17 mouse cellular contexts compared by ENCODE assay signal in the genomic region with DNA sequence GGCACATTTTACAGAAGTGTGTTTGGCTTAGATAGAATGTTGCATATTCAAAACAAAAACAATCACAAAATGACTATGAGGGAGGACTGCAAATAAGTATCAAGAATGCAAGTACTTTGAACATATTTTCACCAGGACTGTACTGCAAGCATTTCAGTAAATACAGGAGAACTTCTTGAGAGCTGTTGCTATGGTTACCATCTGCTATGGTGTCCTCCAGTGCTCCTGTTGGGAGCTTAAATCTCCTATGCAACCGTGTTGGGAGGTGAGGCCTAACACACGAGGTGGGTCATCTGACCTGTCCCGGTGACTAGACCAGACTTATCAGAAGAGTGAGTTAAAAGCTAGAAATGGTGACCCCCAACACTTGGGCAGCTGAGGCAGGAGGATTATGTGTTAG.
DNase-seq lines count a peak whose midpoint lies in the region; ATAC-seq lines count a peak whose summit lies in the region.
"Had no signal": no experiment of that assay in that cellular context is flagged by ENCODE, and none has a peak within 500 bp of the region (broad histone marks: within the 10 kb centered on the region; RNA-seq: fewer than 3 reads in every experiment).

No protein-coding gene starts in this region.

- ATAC-seq in embryonic facial prominence, embryonic 12.5 days (ENCODE audit: insufficient number of reproducible peaks, insufficient read depth, low FRiP score, low TSS enrichment) = peak; percentile 41; the same call in 1 of the 2 replicates
- no peak for ATAC-seq in hindbrain, embryonic 11.5 days (ENCODE audit: low FRiP score)
- peak; percentile 52; the same call in 1 of the 2 replicates for ATAC-seq in lung, embryonic 15.5 days (ENCODE audit: borderline replicate concordance, extremely low read depth, low FRiP score, low TSS enrichment)
- ATAC-seq: CD4-positive, CD25-positive, alpha-beta regulatory T cell, adult 4 months had no signal

- DNase-seq in embryonic facial prominence, embryonic 10.5 days (ENCODE audit: low spot score) = no peak
- no peak for DNase-seq in hindbrain, embryonic 10.5 days (ENCODE audit: low spot score)
- no peak for DNase-seq in hindbrain, embryonic 11.5 days (ENCODE audit: low spot score)
- no peak for DNase-seq in lung, postnatal 14 days
- peak; percentile 42 for DNase-seq in R1 (ENCODE audit: low read depth, low spot score)
- no peak for DNase-seq in yolk sac, embryonic 10.5 days (ENCODE audit: low spot score)
- DNase-seq: adrenal gland, postnatal 14 days; cerebellum, adult 11-12 months; cerebellum, postnatal 25 days; kidney, adult 11 months; right cerebral cortex, postnatal 4 days had no signal

- no peak overlapping the region for H3K4me3 ChIP-seq in embryonic facial prominence, embryonic 12.5 days
- no peak overlapping the region for H3K4me3 ChIP-seq in embryonic facial prominence, embryonic 10.5 days
- H3K4me3 ChIP-seq in hindbrain, embryonic 10.5 days = no peak overlapping the region
- no peak overlapping the region for H3K4me3 ChIP-seq in hindbrain, embryonic 11.5 days (ENCODE audit: low read depth, low read length)
- no peak overlapping the region for H3K4me3 ChIP-seq in lung, embryonic 15.5 days
- H3K4me3 ChIP-seq: heart, embryonic 10.5 days; neural tube, embryonic 12.5 days had no signal

- no peak overlapping the region for H3K27ac ChIP-seq in embryonic facial prominence, embryonic 12.5 days
- no peak overlapping the region for H3K27ac ChIP-seq in embryonic facial prominence, embryonic 10.5 days (replicated peaks)
- H3K27ac ChIP-seq in hindbrain, embryonic 10.5 days = peak overlapping the region; percentile 62
- H3K27ac ChIP-seq in hindbrain, embryonic 11.5 days (ENCODE audit: low read depth, low read length) = no peak overlapping the region
- no peak overlapping the region for H3K27ac ChIP-seq in lung, embryonic 15.5 days
- H3K27ac ChIP-seq: heart, embryonic 10.5 days; liver, embryonic 14.5 days; neural tube, embryonic 12.5 days had no signal

- H3K9ac ChIP-seq in embryonic facial prominence, embryonic 12.5 days = no peak overlapping the region
- no peak overlapping the region for H3K9ac ChIP-seq in hindbrain, embryonic 11.5 days (ENCODE audit: low read depth, low read length)
- H3K9ac ChIP-seq in lung, embryonic 15.5 days = no peak overlapping the region
- H3K9ac ChIP-seq: liver, embryonic 14.5 days; neural tube, embryonic 12.5 days had no signal

- no peaks in the 10 kb centered on the region for H3K9me3 ChIP-seq in embryonic facial prominence, embryonic 12.5 days
- H3K9me3 ChIP-seq in embryonic facial prominence, embryonic 10.5 days = no peaks in the 10 kb centered on the region
- H3K9me3 ChIP-seq in hindbrain, embryonic 10.5 days = no peaks in the 10 kb centered on the region
- H3K9me3 ChIP-seq in hindbrain, embryonic 11.5 days (ENCODE audit: control insufficient read depth, low read length) = no peaks in the 10 kb centered on the region
- H3K9me3 ChIP-seq in lung, embryonic 15.5 days = no peaks in the 10 kb centered on the region
- H3K9me3 ChIP-seq: heart, embryonic 10.5 days; neural tube, embryonic 12.5 days had no signal

- H3K4me1 ChIP-seq in embryonic facial prominence, embryonic 12.5 days = peaks cover 4% of the 10 kb centered on the region; the same call in 1 of the 2 replicates
- H3K4me1 ChIP-seq in embryonic facial prominence, embryonic 10.5 days = peaks cover 16% of the 10 kb centered on the region
- H3K4me1 ChIP-seq in hindbrain, embryonic 10.5 days (replicated peaks) = peaks cover 37% of the 10 kb centered on the region
- 0 out of 2 replicates have a peak, but pooled peaks cover 3% of the 10 kb centered on the region for H3K4me1 ChIP-seq in hindbrain, embryonic 11.5 days (replicated peaks; ENCODE audit: control insufficient read depth, insufficient read depth, low read length)
- H3K4me1 ChIP-seq in lung, embryonic 15.5 days = no peaks in the 10 kb centered on the region; the same call in 1 of the 2 replicates
- H3K4me1 ChIP-seq: heart, embryonic 10.5 days; neural tube, embryonic 12.5 days had no signal

- 52% methylated on average over 3 of the region's 3 CpGs for WGBS in embryonic facial prominence, embryonic 12.5 days
- 63% methylated on average over 3 of the region's 3 CpGs for WGBS in embryonic facial prominence, embryonic 10.5 days
- 42% methylated on average over 3 of the region's 3 CpGs for WGBS in hindbrain, embryonic 10.5 days
- 43% methylated on average over 3 of the region's 3 CpGs for WGBS in hindbrain, embryonic 11.5 days
- WGBS in lung, embryonic 15.5 days = 30% methylated on average over 3 of the region's 3 CpGs

- H3K4me2 ChIP-seq in embryonic facial prominence, embryonic 12.5 days (replicated peaks) = no peak overlapping the region
- H3K4me2 ChIP-seq in hindbrain, embryonic 11.5 days (replicated peaks; ENCODE audit: low read depth, low read length) = no peak overlapping the region
- no peak overlapping the region for H3K4me2 ChIP-seq in lung, embryonic 15.5 days
- H3K4me2 ChIP-seq: neural tube, embryonic 12.5 days had no signal

- H3K27me3 ChIP-seq in embryonic facial prominence, embryonic 12.5 days = no peaks in the 10 kb centered on the region
- H3K27me3 ChIP-seq in embryonic facial prominence, embryonic 10.5 days (replicated peaks; ENCODE audit: low read depth, poor library complexity, severe bottlenecking) = no peaks in the 10 kb centered on the region
- H3K27me3 ChIP-seq in hindbrain, embryonic 10.5 days (ENCODE audit: insufficient read depth, poor library complexity, severe bottlenecking) = no peaks in the 10 kb centered on the region
- no peaks in the 10 kb centered on the region for H3K27me3 ChIP-seq in hindbrain, embryonic 11.5 days (ENCODE audit: control insufficient read depth, insufficient read depth, low read length)
- no peaks in the 10 kb centered on the region for H3K27me3 ChIP-seq in lung, embryonic 15.5 days
- H3K27me3 ChIP-seq: neural tube, embryonic 12.5 days had no signal

- H3K36me3 ChIP-seq in embryonic facial prominence, embryonic 12.5 days = no peaks in the 10 kb centered on the region
- no peaks in the 10 kb centered on the region for H3K36me3 ChIP-seq in embryonic facial prominence, embryonic 10.5 days (replicated peaks)
- H3K36me3 ChIP-seq in hindbrain, embryonic 10.5 days = no peaks in the 10 kb centered on the region
- H3K36me3 ChIP-seq in hindbrain, embryonic 11.5 days (ENCODE audit: control insufficient read depth, insufficient read depth, low read length) = no peaks in the 10 kb centered on the region
- no peaks in the 10 kb centered on the region for H3K36me3 ChIP-seq in lung, embryonic 15.5 days
- H3K36me3 ChIP-seq: heart, embryonic 10.5 days; neural tube, embryonic 12.5 days had no signal
